Mouse (Mus musculus) myocyte (in vitro differentiated cells): Measurements from ENCODE around the gene Dctpp1.

ENCODE experiments used
- CEBPB ChIP-seq: IDR thresholded peaks from 2 replicates; pipeline ENCODE4 v1.6.1; 2011; ENCODE audit warnings: mild to moderate bottlenecking, moderate library complexity; ENCODE audit not compliant: poor library complexity, insufficient read depth, severe bottlenecking
- MAX ChIP-seq: IDR thresholded peaks from one replicate; pipeline ENCODE4 v1.6.1; 2011; ENCODE audit warnings: low read depth, mild to moderate bottlenecking, control low read depth
- MYOG ChIP-seq, 3 experiments: IDR thresholded peaks; one replicate each; pipeline ENCODE4 v1.6.1; 2011; ENCODE audit warnings: control low read depth in 2 of 3, low read depth in 2 of 3, mild to moderate bottlenecking in 2 of 3; ENCODE audit not compliant: insufficient read length in 2 of 3, control insufficient read depth in 1 of 3, insufficient read depth in 1 of 3
- POLR2A ChIP-seq: IDR thresholded peaks from one replicate; pipeline ENCODE4 v1.6.1; 2011; ENCODE audit warnings: low read depth, mild to moderate bottlenecking, control low read depth, moderate library complexity; ENCODE audit not compliant: insufficient read length
- POLR2AphosphoS2 ChIP-seq: IDR thresholded peaks from one replicate; pipeline ENCODE4 v1.6.1; 2011; ENCODE audit warnings: low read depth, control low read depth; ENCODE audit not compliant: insufficient read length
- REST ChIP-seq: IDR thresholded peaks from one replicate; pipeline ENCODE4 v1.6.1; 2011; ENCODE audit warnings: mild to moderate bottlenecking, control low read depth, moderate library complexity; ENCODE audit not compliant: insufficient read depth, insufficient read length
- SRF ChIP-seq: IDR thresholded peaks from one replicate; pipeline ENCODE4 v1.6.1; 2011; ENCODE audit warnings: low read depth; ENCODE audit not compliant: control insufficient read depth, insufficient read length
- TCF12 ChIP-seq: IDR thresholded peaks from one replicate; pipeline ENCODE4 v1.6.1; 2011; ENCODE audit warnings: mild to moderate bottlenecking, control low read depth; ENCODE audit not compliant: poor library complexity, insufficient read depth, severe bottlenecking
- USF1 ChIP-seq: IDR thresholded peaks from one replicate; pipeline ENCODE4 v1.6.1; 2011; ENCODE audit warnings: low read depth, mild to moderate bottlenecking, control low read depth, moderate library complexity

DNA sequence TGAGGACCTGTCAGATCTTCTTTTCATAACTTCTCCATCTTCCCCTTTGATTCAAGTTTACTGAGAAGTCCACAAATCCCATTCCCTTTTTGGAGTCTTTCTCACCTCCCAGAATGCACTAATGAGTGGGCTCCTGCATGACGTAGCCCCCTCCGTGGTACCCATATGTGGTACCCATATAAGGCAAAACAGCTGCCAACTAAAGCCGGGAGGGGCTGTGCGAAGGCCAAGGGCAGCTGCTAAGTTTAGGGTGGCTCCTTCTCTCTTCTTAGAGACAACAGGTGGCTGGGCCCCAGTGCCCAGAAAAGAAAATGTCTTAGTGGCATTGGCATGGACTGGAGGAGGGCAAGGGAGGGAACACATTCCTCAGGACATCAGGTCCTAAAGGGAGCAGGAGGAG lies 50.2 kb downstream of the Dctpp1 start:
- no peak for TF ChIP-seq REST
- no peak for TF ChIP-seq MAX
- peak; percentile 37 for TF ChIP-seq POLR2A
- no peak for TF ChIP-seq CEBPB
- no peak for TF ChIP-seq POLR2AphosphoS2
- TF ChIP-seq MYOG (IDR thresholded peaks at IDR 0.05; ENCODE audit: control insufficient read depth in 1 of 3, insufficient read depth in 1 of 3, insufficient read length in 2 of 3, low read depth in 2 of 3): peak; percentile 80 to 97 (median 92)
- TF ChIP-seq USF1: no peak
- TF ChIP-seq SRF: peak; percentile 99
- peak; percentile 95 for TF ChIP-seq TCF12
